Mouse (Mus musculus) adrenal gland, postnatal 4 days (tissue): ENCODE measurements around the gene Cldn6. TPM values are rescaled to one million over a fixed set of nuclear protein-coding genes. Genes with fewer than 3 reads are reported as not detected.

Experiments
- DNase-seq, 2 experiments: peaks; one replicate each; pipeline ENCODE4 v3.0.0; 2021 to 2022; ENCODE audit warnings: low spot score in 2 of 2, mixed read lengths in 2 of 2
- total RNA-seq, 2 experiments: library from RNA; stranded (reverse); gene quantifications; 2 replicates each; pipeline ENCODE4 v1.2.3; 2021

Gene Cldn6
- total RNA-seq, 2 experiments from 2014 or later = 12.1 TPM; not detected in 1

DNA sequence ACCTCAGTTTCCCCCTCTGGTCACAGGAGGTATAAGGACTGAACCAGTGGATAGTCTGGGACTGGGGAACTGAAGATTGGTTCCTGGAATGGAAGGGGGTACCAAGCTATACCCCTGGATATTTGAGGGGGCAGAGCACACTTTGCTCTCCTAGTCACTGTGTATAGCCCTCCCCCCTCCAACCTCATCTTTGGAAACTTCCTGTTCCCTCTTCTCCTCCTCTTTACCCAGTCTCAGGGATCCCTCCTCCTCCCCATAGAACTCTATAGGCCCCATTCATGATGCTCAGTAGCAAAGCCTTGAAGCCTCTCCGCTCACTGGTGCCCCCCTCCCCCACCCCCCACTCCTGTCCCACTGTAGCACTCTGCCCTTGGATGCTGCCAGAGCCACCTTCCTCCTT, 40.4 kb downstream of the Cldn6 start:
- DNase-seq = no peak

DNA sequence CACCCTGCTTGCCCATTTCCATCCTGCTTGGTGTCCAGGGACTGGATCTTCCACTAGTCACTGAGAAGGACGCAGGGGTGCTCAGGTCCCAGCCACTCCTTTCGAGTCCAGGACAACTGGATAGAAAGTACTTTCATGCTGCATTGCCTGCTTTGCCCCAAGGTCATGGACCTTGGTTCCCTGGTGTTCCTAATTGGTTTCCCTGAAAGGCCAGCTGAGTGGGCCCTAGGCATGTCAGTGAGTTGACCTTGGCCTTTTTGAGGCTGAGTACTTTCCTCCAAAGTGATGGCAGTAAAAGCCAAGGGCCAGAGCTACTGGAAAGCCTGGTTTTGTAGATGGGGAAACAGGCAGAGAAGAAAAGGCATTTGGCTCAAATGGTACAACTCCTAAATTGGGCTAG, 42.8 kb downstream of the Cldn6 start:
- no peak for DNase-seq

DNA sequence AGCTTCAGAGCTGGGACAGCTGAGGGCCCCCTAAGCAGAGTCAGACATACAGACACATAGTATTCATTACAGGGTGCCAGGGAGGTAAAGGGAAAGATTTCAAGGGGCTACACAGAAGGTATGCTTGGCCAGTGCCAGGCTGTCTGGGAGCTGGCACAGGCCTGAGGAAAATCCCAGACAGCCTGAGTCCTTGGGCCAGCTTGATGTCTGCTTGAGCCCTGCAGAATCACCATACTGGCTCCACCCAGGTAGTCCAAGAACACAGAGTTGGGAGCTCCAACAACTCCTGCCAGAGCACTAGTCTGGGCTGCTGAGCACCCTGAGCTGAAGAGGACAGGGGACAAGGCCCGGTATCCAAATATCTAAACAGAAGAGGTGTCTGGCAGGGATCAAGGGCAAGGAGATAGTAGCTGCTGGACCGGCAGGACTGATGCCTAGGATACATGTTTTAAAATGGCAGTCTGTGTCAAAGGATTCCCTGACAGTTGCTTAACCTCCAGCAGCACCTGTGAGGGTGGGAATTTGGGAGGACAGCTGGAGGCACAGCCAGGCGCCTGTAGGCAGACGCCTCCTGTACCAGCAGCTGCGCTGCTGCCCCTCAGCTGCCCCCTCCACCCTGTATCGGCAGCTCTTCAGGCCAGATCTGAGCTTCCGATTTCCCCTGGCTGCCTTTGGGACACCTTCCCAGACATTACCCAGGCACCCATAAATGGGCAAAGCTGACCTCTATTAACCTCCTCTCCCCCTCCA, 43.5 kb downstream of the Cldn6 start, which contains the start of gene 1520401A03Rik:
Gene 1520401A03Rik, minus strand, starts transcription at position 408 of the 750 bp plus-strand sequence.
- DNase-seq = no peak

DNA sequence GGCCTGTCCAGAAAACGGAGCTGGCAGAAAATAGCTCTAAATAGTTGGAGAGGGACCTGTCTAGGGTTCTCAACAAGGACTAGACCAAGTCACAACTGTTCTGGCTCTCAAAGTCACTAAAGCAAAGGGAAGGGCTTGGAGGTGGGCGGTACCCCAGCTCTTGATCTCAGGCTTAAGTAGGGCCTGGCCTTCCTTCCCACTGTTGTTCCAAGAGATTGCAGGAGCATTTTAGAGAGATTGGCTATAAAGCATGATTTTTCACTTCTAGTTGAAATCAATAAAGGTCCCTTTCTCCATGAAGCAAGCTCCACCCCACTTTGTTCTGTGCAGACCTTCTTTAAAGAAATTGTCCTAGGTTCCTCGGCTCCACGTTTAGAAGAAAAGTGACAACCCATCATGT, 46.4 kb downstream of the Cldn6 start:
- DNase-seq = no peak

DNA sequence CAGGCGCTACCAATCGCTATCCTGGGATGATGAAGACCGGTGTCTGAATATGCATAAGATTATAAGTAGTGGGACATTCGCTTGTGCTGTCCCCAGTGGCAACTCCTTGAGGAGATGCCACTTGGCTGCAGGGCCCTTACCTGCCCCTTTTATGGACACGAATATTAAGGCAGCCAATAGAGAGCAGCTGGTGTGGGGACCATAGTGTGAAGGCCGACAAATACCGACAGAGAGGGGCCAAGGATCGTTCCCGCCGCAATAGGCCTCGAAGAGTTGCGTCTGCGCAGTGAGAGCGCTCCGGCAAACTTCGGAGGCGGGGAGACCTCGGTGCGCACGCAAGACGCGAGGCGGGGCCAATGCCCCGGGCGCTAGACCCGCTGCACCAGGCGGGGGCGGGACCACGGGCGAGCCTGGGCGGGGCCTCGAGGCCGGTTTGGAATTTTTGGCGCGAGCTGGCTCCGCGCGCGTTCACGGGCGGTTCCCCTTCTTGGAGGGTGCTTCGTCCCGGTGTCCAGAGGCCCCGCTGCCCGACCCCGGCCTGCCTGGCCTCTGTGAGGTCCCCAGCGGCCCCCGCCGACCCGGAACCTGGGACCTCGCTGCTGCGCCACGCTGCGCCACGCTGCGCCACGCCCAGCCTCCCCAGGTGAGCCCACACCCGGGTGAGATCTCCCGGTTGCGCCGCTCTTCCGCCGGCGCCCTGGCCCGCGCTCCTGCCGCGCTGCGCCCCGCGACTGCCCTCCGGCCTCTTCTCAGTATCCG, 47.1 kb downstream of the Cldn6 start, which contains the start of gene Pkmyt1:
Gene Pkmyt1, plus strand, starts transcription at position 338 of the 759 bp plus-strand sequence.
- DNase-seq = peak; percentile 89 to 93

DNA sequence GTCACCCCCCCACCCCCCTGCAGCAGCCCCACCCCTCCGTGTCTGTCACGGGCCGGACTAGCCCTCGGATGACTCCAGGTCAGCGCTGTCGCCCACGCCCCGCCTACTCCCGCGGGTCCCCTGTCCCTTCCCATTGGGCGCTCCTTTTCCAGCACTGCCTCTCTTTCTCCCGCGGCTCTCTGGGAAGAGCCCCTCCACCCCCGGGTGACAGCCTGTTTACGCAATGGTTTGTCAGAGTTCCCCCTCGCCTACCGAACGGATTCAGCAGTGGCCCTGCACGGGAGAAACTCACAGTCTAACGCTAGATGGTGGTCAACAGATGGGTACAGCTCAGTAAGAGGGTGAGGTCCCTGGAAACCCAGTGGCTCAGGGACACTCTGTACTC, 47.7 kb downstream of the Cldn6 start:
- DNase-seq = peak in 1 of 2 experiments; percentile 75

DNA sequence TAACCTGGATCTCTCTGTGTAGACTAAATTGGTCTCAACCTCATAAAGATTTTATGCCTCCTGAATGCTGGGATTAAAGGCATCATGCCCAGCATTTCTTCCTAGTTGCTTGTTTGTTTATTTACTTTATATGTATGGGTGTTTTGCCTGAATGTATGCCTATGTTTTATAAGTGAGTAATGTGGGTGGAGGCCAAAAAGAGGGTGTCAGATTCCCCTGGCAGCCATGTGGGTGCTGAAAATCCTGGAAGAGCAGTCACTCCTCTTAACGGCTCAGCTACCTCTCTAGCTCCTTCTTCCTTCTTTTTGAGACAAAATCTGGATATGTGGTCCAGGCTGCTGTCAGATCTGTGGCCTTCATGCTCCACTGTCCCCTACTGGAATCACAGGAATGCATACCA, 51.4 kb downstream of the Cldn6 start:
- DNase-seq = no peak

Other genes starting within 250 kb of the Cldn6 start
- gene Vmn2r117, start 199.6 kb upstream of the Cldn6 start, total RNA-seq = not detected
- gene Zfp213, start 115.0 kb upstream of the Cldn6 start, total RNA-seq = 10 to 100 TPM in 1 of 2 experiments, 1 to 10 TPM in 1; 8.5 to 11.5 TPM
- gene Zfp13, start 79.8 kb upstream of the Cldn6 start, total RNA-seq = 10 to 100 TPM; 27.5 to 29.7 TPM
- gene Zscan10, start 78.4 kb upstream of the Cldn6 start, total RNA-seq = not detected
- under 1 TPM; 0.56 to 0.90 TPM for gene Mmp25, start 34.0 kb upstream of the Cldn6 start, total RNA-seq
- gene Bicdl2, start 18.7 kb upstream of the Cldn6 start, total RNA-seq = under 1 TPM in 1 of 2 experiments, not detected in 1; 0.31 TPM
- gene Hcfc1r1, start 5.7 kb upstream of the Cldn6 start, total RNA-seq = 100 to 1,000 TPM; 132 to 134 TPM
- gene Thoc6, start 5.4 kb upstream of the Cldn6 start, total RNA-seq = 10 to 100 TPM; 26.7 to 27.5 TPM
- 10 to 100 TPM; 53.2 to 53.8 TPM for gene Tnfrsf12a, start 1.8 kb upstream of the Cldn6 start, total RNA-seq
- gene Cldn9, start 4.8 kb downstream of the Cldn6 start, total RNA-seq = 1 to 10 TPM in 1 of 2 experiments, not detected in 1; 2.4 TPM
- gene 1520401A03Rik, start 43.5 kb downstream of the Cldn6 start, total RNA-seq = 1 to 10 TPM in 1 of 2 experiments, under 1 TPM in 1; 0.99 to 1.3 TPM
- gene Pkmyt1, start 47.1 kb downstream of the Cldn6 start, total RNA-seq = 10 to 100 TPM; 20.0 to 22.4 TPM
- 10 to 100 TPM; 13.8 to 14.6 TPM for gene Paqr4, start 61.6 kb downstream of the Cldn6 start, total RNA-seq
- under 1 TPM in 1 of 2 experiments, not detected in 1; 0.14 TPM for gene Kremen2, start 66.6 kb downstream of the Cldn6 start, total RNA-seq
- 10 to 100 TPM; 60.9 to 62.4 TPM for gene Flywch1, start 92.4 kb downstream of the Cldn6 start, total RNA-seq
- 10 to 100 TPM; 14.0 to 14.4 TPM for gene Flywch2, start 106.8 kb downstream of the Cldn6 start, total RNA-seq
- 100 to 1,000 TPM; 855 to 927 TPM for gene Srrm2, start 111.3 kb downstream of the Cldn6 start, total RNA-seq
- 100 to 1,000 TPM; 364 to 381 TPM for gene Elob, start 149.9 kb downstream of the Cldn6 start, total RNA-seq
- not detected for gene Prss33, start 156.8 kb downstream of the Cldn6 start, total RNA-seq
- gene Prss32, start 164.6 kb downstream of the Cldn6 start, total RNA-seq = not detected
- gene Prss41, start 164.9 kb downstream of the Cldn6 start, total RNA-seq = 1 to 10 TPM; 1.6 to 1.9 TPM
- not detected for gene Prss21, start 188.8 kb downstream of the Cldn6 start, total RNA-seq
- not detected for gene Dcpp1, start 201.6 kb downstream of the Cldn6 start, total RNA-seq
- not detected for gene Dcpp2, start 201.6 kb downstream of the Cldn6 start, total RNA-seq
- not detected for gene Dcpp3, start 238.2 kb downstream of the Cldn6 start, total RNA-seq